22 mouse cellular contexts compared by ENCODE assay signal in genomic region chr3:144974945-144975344, GRCm38 (mm10). TPM values are rescaled to one million over a fixed set of nuclear protein-coding genes. Genes with fewer than 3 reads are reported as not detected.
"Had no signal": no experiment of that assay in that cellular context is flagged by ENCODE, and none has a peak within 500 bp of the region (broad histone marks: within the 10 kb centered on the region; RNA-seq: fewer than 3 reads in every experiment).

Gene Clca4a, minus strand, starts transcription at chr3:144975045.

- DNase-seq: retina, postnatal 1 day; right cerebral cortex, adult 18-20 months; right cerebral cortex, postnatal 14 days; right cerebral cortex, postnatal 25 days; right cerebral cortex, postnatal 4 days; spleen, adult 18-20 months; thymus, adult 18-20 months; thymus, adult 2 months; thymus, postnatal 25 days; thymus, postnatal 36 days; thymus, postnatal 4 days had no signal

- H3K4me1 ChIP-seq: neural tube, embryonic 12.5 days; neural tube, embryonic 13.5 days; neural tube, embryonic 15.5 days; stomach, embryonic 15.5 days had no signal

- H3K27ac ChIP-seq: neural tube, embryonic 12.5 days; neural tube, embryonic 13.5 days; neural tube, embryonic 15.5 days; stomach, embryonic 15.5 days; stomach, postnatal 0 days had no signal

- H3K27me3 ChIP-seq: neural tube, embryonic 12.5 days; neural tube, embryonic 13.5 days; neural tube, embryonic 15.5 days; stomach, embryonic 15.5 days had no signal

- H3K36me3 ChIP-seq: neural tube, embryonic 12.5 days; neural tube, embryonic 13.5 days; neural tube, embryonic 15.5 days; stomach, embryonic 15.5 days had no signal

- H3K4me3 ChIP-seq: neural tube, embryonic 12.5 days; neural tube, embryonic 13.5 days; neural tube, embryonic 15.5 days; stomach, embryonic 15.5 days had no signal

RNA-seq across cellular contexts. Expression of gene Clca4a, which starts in this region (rescaled TPM):
- polyA plus RNA-seq: neural tube, embryonic 11.5 days; neural tube, embryonic 12.5 days; neural tube, embryonic 13.5 days; neural tube, embryonic 14.5 days; neural tube, embryonic 15.5 days; spleen, adult 2 months; stomach, embryonic 14.5 days; stomach, embryonic 16.5 days; testis, adult 2 months had no signal
